Mouse (Mus musculus) olfactory bulb, adult 2 months (tissue): ENCODE results near the gene Cpb2.

ENCODE experiments used
- CTCF ChIP-seq: fragments of 200-500 bp; IDR thresholded peaks from 2 replicates; pipeline ENCODE4 v1.5.1; 2012; ENCODE audit warnings: low read depth, mild to moderate bottlenecking, low read length, moderate library complexity; ENCODE audit not compliant: insufficient read depth
- POLR2A ChIP-seq: fragments of 200-500 bp; IDR thresholded peaks from 2 replicates; pipeline ENCODE4 v1.6.1; 2012; ENCODE audit warnings: mild to moderate bottlenecking, low read depth, low read length, moderate library complexity; ENCODE audit not compliant: insufficient read depth

- no peak for TF ChIP-seq POLR2A
- no peak for TF ChIP-seq CTCF
These were observed 6.5 kb upstream of the Cpb2 start for GRCm38 (mm10) chr14:75235552-75235951.
